Mouse (Mus musculus) forebrain, postnatal 0 days (tissue): ENCODE measurements around the gene Tyw1. TPM values are rescaled to one million over a fixed set of nuclear protein-coding genes. Genes with fewer than 3 reads are reported as not detected.

Experiments
- ATAC-seq: fragments of 200-750 bp; cut with Nextera tagmentation; 2 replicates; pipeline ENCODE4 v1.8.0; 2017; ENCODE audit warnings: mild to moderate bottlenecking, moderate library complexity
- DNase-seq: peaks from one replicate; pipeline ENCODE4 v3.0.0-alpha.2; 2015
- H3K27ac ChIP-seq: fragments of 300-500 bp; sonication (generic); 2 replicates; pipeline ENCODE4 v1.5.1; 2014; ENCODE audit warnings: low read depth, mild to moderate bottlenecking, antibody characterized with exemption, low read length, moderate library complexity, mixed read lengths
- H3K27me3 ChIP-seq: fragments of 300-500 bp; sonication (generic); 2 replicates; pipeline ENCODE4 v1.6.1; 2014; ENCODE audit warnings: mild to moderate bottlenecking, low read length, mixed read lengths; ENCODE audit not compliant: insufficient read depth
- H3K36me3 ChIP-seq: fragments of 300-500 bp; sonication (generic); 2 replicates; pipeline ENCODE4 v1.6.1; 2014; ENCODE audit warnings: mild to moderate bottlenecking, moderate library complexity; ENCODE audit not compliant: insufficient read depth
- H3K4me1 ChIP-seq: fragments of 300-500 bp; sonication (generic); 2 replicates; pipeline ENCODE4 v1.6.1; 2014; ENCODE audit warnings: antibody characterized with exemption; ENCODE audit not compliant: insufficient read depth
- H3K4me2 ChIP-seq: fragments of 300-500 bp; sonication (generic); 2 replicates; pipeline ENCODE4 v1.6.1; 2014; ENCODE audit warnings: low read depth, mild to moderate bottlenecking, moderate library complexity
- H3K4me3 ChIP-seq: fragments of 300-500 bp; sonication (generic); 2 replicates; pipeline ENCODE4 v1.5.1; 2014; ENCODE audit warnings: low read depth, low read length, mixed read lengths
- H3K9ac ChIP-seq: fragments of 300-500 bp; sonication (generic); 2 replicates; pipeline ENCODE4 v1.6.1; 2014; ENCODE audit warnings: mild to moderate bottlenecking
- H3K9me3 ChIP-seq: fragments of 300-500 bp; sonication (generic); 2 replicates; pipeline ENCODE4 v1.6.1; 2016; ENCODE audit warnings: low read length
- CTCF ChIP-seq: sonication (generic); IDR thresholded peaks from 2 replicates; pipeline ENCODE4 v1.5.1; 2016; ENCODE audit warnings: antibody characterized with exemption, control low read depth, low read depth
- WGBS: fragments of 180-500 bp; shearing (Covaris S2); extraction: QIAGEN DNeasy Blood & Tissue Kit; methylation state at CpG from one replicate; pipeline ENCODE4 v1.1.7; 2014; 5-methylcytosine and 5-hydroxymethylcytosine counted together
- polyA plus RNA-seq: library from polyadenylated mRNA; unstranded; fragments of >200 nt; fragmentation: Nextera tagmentation; extraction: Ambion mirVana; gene quantifications from 2 replicates; pipeline ENCODE4 v1.2.1, GENCODE M21; 2015
- total RNA-seq: library from RNA; depleted of rRNA; stranded (reverse); fragments of >200 nt; gene quantifications from 2 replicates; pipeline ENCODE4 v1.2.3, GENCODE M21; 2014

The Tyw1 gene
- total and polyA plus RNA-seq, 2 experiments from 2014 or later: 18.5 to 19.8 TPM

DNA sequence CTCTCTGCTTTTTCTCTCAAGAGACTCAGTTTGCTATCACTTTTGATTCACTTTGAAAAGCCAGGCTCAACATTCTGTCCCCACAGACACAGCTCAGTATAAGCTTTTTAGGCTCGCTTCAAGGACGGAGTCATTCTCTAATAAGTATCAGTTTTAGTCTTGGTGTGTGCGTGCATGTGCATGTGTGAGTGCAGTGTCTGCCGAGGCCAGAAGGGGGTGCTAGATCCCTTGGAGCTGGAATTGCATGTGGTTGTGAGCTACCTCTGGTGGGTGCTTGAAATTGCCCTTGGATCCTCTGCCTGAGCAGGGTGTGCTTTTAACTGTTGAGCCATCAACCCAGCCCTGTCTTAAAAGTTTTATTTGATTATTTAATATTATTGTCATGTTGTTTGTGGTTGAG, 54.7 kb downstream of the Tyw1 start:
- WGBS: 96% methylated on average over 4 of the region's 4 CpGs

DNA sequence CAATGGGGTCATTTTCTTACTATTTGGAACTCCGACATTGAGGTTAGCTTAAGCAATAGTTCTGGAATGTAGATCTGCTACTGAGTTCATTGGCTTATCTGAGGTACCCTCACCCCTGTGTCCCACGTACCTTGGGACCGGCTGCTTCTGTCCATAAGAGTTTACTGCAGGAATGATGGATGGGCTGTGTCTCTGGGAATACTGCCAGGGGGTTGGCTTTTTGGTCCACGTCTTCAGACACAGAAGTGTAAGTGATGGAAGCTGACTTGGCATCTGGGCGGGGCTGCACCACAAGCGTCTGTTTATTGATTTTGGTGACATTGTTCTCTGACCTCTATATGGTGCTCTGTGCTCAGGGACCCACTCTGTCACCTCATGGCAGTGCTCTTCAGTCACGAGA, 55.4 kb downstream of the Tyw1 start:
- Histone ChIP-seq H3K27me3 (no peaks in the 10 kb centered on the region), H3K4me3 (no peak overlapping the region), H3K9ac (no peak overlapping the region), H3K4me1 (no peaks in the 10 kb centered on the region), H3K9me3 (no peaks in the 10 kb centered on the region), H3K4me2 (no peak overlapping the region), H3K36me3 (no peaks in the 10 kb centered on the region), H3K27ac (no peak overlapping the region)
- no peak for DNase-seq
- no peak for TF ChIP-seq CTCF
- no peak for ATAC-seq
- 92% methylated on average over 7 of the region's 7 CpGs for WGBS

More for the DNA sequence above, 54.7 kb downstream of the Tyw1 start:
- Histone ChIP-seq H3K4me1 (no peaks in the 10 kb centered on the region), H3K27ac (no peak overlapping the region), H3K9ac (no peak overlapping the region), H3K4me3 (no peak overlapping the region), H3K9me3 (no peaks in the 10 kb centered on the region), H3K36me3 (no peaks in the 10 kb centered on the region), H3K27me3 (no peaks in the 10 kb centered on the region), H3K4me2 (no peak overlapping the region)
- ATAC-seq (no peak), DNase-seq (no peak)
- TF ChIP-seq CTCF: no peak

DNA sequence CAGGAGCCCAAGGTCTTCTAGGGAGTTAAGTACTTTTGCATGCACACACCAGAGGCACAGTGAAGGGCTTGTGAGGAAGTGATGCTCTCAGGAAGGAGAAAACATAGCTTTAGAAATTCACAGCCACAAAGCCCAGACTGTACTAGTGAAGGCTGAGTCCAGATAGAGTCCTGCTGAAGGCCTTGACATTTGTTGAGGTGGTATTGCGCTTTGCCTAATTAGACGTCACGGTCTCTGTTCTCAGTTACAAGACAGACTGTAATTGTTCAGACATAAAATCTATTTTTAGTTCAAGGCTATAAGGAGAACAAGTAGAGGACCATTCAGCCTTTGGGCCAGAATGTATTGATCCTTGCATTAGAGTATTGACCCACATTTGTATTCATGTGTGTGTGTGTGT, 58.1 kb downstream of the Tyw1 start:
- Histone ChIP-seq H3K27ac (no peak overlapping the region), H3K4me1 (no peaks in the 10 kb centered on the region), H3K27me3 (no peaks in the 10 kb centered on the region), H3K9ac (no peak overlapping the region), H3K4me3 (no peak overlapping the region), H3K9me3 (no peaks in the 10 kb centered on the region), H3K36me3 (no peaks in the 10 kb centered on the region), H3K4me2 (no peak overlapping the region)
- 90% methylated on average over 3 of the region's 3 CpGs for WGBS
- ATAC-seq (no peak), DNase-seq (no peak)
- TF ChIP-seq CTCF: no peak

DNA sequence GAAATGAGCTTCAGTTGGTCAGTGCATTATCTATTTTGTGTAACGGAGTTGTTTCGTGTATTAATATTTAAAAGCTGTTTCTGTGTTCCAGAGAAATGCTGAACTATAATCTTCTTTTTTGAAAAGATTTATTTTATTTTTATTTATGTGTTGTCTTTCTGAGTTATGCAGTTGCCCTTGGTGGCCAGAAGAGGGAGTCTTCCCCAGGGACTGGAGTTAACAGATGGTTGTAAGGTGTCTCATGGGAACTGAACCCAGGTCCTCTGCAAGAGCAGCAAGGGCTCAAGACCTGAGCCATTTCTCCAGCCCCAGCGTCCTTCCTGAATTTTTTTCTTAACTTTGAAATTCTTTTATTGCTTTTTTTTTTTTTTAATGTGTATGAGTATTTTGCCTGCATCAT, 59.5 kb downstream of the Tyw1 start:
- Histone ChIP-seq H3K27ac (no peak overlapping the region), H3K4me1 (no peaks in the 10 kb centered on the region), H3K36me3 (no peaks in the 10 kb centered on the region), H3K4me3 (no peak overlapping the region), H3K9me3 (no peaks in the 10 kb centered on the region), H3K4me2 (no peak overlapping the region), H3K27me3 (no peaks in the 10 kb centered on the region), H3K9ac (no peak overlapping the region)
- DNase-seq: no peak
- ATAC-seq: no peak
- 97% methylated on average over 3 of the region's 3 CpGs for WGBS
- TF ChIP-seq CTCF: peak; percentile 15; the same call in 1 of the 2 replicates

DNA sequence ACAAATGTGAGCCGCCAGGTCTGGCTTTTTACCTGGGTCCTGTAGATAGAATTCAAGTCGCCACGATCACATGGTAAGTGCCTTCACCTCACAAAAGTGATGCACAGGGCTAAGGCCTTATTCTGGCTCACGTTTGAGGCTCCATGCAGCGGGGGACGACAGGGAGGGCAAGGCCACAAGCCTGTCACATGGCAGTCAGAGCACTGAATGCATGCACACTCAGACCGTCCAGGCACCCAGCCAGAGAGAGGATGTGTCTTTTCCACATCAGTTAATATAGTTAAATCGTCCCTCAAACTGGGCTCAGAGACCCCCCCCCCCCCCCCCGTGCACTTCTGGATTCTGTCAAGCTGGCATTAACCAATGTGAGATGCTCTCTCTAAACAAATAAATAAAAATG, 60.9 kb downstream of the Tyw1 start:
- Histone ChIP-seq H3K4me3 (no peak overlapping the region), H3K27ac (no peak overlapping the region), H3K4me1 (no peaks in the 10 kb centered on the region), H3K27me3 (no peaks in the 10 kb centered on the region), H3K4me2 (no peak overlapping the region), H3K36me3 (no peaks in the 10 kb centered on the region), H3K9me3 (no peaks in the 10 kb centered on the region), H3K9ac (no peak overlapping the region)
- DNase-seq (no peak), ATAC-seq (no peak)
- TF ChIP-seq CTCF: no peak
- WGBS: 75% methylated on average over 9 of the region's 9 CpGs

DNA sequence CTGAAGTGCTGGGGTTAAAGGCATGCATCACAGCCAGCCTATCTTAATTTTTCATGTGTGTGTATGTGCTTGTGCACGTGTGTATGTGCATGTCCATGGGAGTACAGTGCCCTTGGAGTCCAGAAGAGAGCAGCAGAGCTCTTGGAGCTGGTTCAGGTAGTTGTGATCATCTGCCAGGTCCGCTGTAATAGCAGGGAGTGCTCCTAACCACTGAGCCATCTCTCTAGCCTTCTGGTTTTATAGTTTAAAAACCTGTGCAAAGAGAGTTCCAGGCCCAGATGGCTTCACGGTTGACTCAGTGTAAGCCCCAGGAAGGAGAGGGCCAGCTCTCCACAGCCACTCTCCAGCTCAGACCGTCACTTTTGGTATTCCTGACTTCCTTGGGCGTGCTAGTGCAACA, 64.4 kb downstream of the Tyw1 start:
- no peak overlapping the region for H3K9ac ChIP-seq
- TF ChIP-seq CTCF: no peak
- H3K4me3 ChIP-seq: no peak overlapping the region
- no peaks in the 10 kb centered on the region for H3K27me3 ChIP-seq
- DNase-seq (no peak), ATAC-seq (no peak)
- no peak overlapping the region for H3K4me2 ChIP-seq
- no peaks in the 10 kb centered on the region for H3K9me3 ChIP-seq
- WGBS: 94% methylated on average over 5 of the region's 5 CpGs
- H3K36me3 ChIP-seq: no peaks in the 10 kb centered on the region
- no peaks in the 10 kb centered on the region for H3K4me1 ChIP-seq
- no peak overlapping the region for H3K27ac ChIP-seq

GRCm38 (mm10) chr5:130320485-130320884, 65.1 kb downstream of the Tyw1 start:
- no peak overlapping the region for H3K4me3 ChIP-seq
- no peaks in the 10 kb centered on the region for H3K27me3 ChIP-seq
- TF ChIP-seq CTCF: peak; percentile 71
- ATAC-seq: no peak
- 84% methylated on average over 3 of the region's 3 CpGs for WGBS
- H3K4me1 ChIP-seq: no peaks in the 10 kb centered on the region
- no peaks in the 10 kb centered on the region for H3K9me3 ChIP-seq
- no peak overlapping the region for H3K9ac ChIP-seq
- H3K4me2 ChIP-seq: no peak overlapping the region
- DNase-seq: peak; percentile 47
- H3K27ac ChIP-seq: no peak overlapping the region
- H3K36me3 ChIP-seq: peaks cover under 1% of the 10 kb centered on the region; the same call in 1 of the 2 replicates

DNA sequence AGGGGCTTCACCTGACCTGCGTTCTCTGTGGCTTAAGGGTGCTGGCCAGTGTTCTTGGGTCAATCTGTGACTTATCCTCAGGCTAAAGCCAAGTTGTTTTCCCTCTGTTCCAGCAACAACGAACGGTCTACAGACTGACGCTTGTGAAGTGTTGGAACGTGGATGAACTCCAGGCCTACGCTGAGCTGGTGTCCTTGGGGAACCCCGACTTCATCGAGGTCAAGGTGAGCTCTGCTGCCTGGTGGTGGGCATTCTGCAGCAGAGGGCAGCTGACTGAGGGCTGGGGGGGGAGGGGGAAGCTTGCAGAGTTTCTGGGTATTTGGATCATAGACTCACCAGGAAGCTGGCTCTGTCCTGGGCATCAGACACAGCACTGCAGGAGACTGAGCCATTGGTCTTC, 70.1 kb downstream of the Tyw1 start:
- TF ChIP-seq CTCF: no peak
- no peaks in the 10 kb centered on the region for H3K4me1 ChIP-seq
- no peaks in the 10 kb centered on the region for H3K9me3 ChIP-seq
- H3K27me3 ChIP-seq: no peaks in the 10 kb centered on the region
- H3K9ac ChIP-seq: no peak overlapping the region
- DNase-seq: no peak
- no peak for ATAC-seq
- 97% methylated on average over 8 of the region's 8 CpGs for WGBS
- H3K27ac ChIP-seq: no peak overlapping the region
- peaks cover 4% of the 10 kb centered on the region for H3K36me3 ChIP-seq
- H3K4me2 ChIP-seq: no peak overlapping the region
- no peak overlapping the region for H3K4me3 ChIP-seq
